Mouse (Mus musculus): ENCODE data around the gene Tbata. TPM values are rescaled to one million over a fixed set of nuclear protein-coding genes. Genes with fewer than 3 reads are reported as not detected.

Tbata gene
- total and polyA plus RNA-seq, 3 experiments = not detected

DNA sequence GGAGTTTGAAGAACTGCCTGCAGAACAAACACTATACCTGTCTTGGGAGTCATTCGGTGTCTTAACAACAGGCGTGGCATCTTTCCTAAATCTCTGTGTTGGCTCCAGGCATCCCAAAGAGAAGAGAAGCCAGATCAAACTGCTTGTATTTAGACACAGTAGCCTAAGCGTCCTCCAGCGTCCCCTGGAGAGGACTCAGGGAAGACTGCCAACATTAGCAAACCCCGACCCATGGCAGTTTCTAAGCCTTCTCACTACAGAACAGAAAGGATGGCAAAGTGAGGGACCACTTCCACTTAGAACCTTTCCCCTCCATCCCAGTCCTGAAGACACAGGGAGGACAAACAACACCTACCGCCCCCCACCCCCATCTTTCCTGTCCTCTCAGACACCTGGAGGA lies 8.2 kb downstream of the Tbata start:
- peaks cover 0 to 3% of the 10 kb centered on the region in 2 experiments; a peak in 1 of 4 replicates for H3K27me3 ChIP-seq (ENCODE audit: control insufficient read depth in 1 of 2, insufficient read depth in 2 of 2, low read length in 2 of 2)
- H3K79me2 ChIP-seq (ENCODE audit: control insufficient read depth, insufficient read depth, low read length, poor library complexity) = no peaks in the 10 kb centered on the region
- TF ChIP-seq GATA1 (IDR thresholded peaks at IDR 0.05; ENCODE audit: low read depth, low read length) (no peak), ETS1 (IDR thresholded peaks at IDR 0.05; ENCODE audit: low read depth, low read length) (no peak), GABPA (IDR thresholded peaks at IDR 0.05; ENCODE audit: low read depth, low read length) (no peak), UBTF (IDR thresholded peaks at IDR 0.05; ENCODE audit: borderline replicate concordance, insufficient read depth, low read depth, low read length) (no peak), NELFE (IDR thresholded peaks at IDR 0.05; ENCODE audit: low read depth, low read length) (no peak), MAZ (IDR thresholded peaks at IDR 0.05; ENCODE audit: low read depth, low read length) (no peak), MAFK (IDR thresholded peaks at IDR 0.05; ENCODE audit: borderline replicate concordance, low read depth, low read length) (no peak), USF1 (IDR thresholded peaks at IDR 0.05; ENCODE audit: low read depth, low read length) (no peak), MYC (IDR thresholded peaks at IDR 0.05; ENCODE audit: low read depth, low read length) (no peak), POLR2AphosphoS5 (IDR thresholded peaks at IDR 0.05; ENCODE audit: borderline replicate concordance, low read depth, low read length) (no peak), HCFC1 (IDR thresholded peaks at IDR 0.05; ENCODE audit: low read depth, low read length) (no peak), RCOR1 (IDR thresholded peaks at IDR 0.05; ENCODE audit: low read depth, low read length) (no peak), E2F4 (IDR thresholded peaks at IDR 0.05; ENCODE audit: borderline replicate concordance, low read depth, low read length) (no peak), CTCF (IDR thresholded peaks at IDR 0.05 in 2 of 3, conservative IDR thresholded peaks at IDR 0.05 in 1 of 3; ENCODE audit: control insufficient read depth in 1 of 3, insufficient read depth in 1 of 3, low read depth in 2 of 3, low read length in 3 of 3, poor library complexity in 1 of 3, severe bottlenecking in 1 of 3) (no peak)

DNA sequence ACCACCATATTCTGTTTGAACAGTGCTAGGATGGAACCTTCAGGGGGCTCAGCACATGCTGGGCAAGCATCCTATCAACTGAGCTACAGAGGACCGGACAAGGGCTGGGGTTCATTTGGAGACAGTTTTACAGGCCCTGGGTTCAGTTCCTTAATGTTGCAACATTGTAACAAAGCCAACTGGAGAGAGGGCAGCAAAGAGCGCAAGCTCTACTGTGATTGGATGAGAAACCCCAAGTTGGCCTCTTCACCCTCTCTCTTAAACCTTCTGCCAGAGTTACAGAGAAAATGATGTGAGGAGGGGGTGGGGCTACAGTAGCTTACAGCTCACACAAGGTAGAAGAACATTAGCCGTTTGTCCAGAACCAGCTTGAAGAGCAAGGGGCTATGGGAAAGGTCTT lies 15.2 kb downstream of the Tbata start:
- Histone ChIP-seq H3K36me3 (ENCODE audit: control insufficient read depth in 1 of 2, insufficient read depth in 2 of 2, low read length in 2 of 2) (no peaks in the 10 kb centered on the region), H3K4me1 (ENCODE audit: control insufficient read depth in 1 of 2, insufficient read depth in 2 of 2, low read length in 2 of 2) (no peaks in the 10 kb centered on the region), H3K9ac (ENCODE audit: control insufficient read depth, low read depth, low read length, poor library complexity, severe bottlenecking) (no peak overlapping the region), H3K79me2 (ENCODE audit: control insufficient read depth, insufficient read depth, low read length, poor library complexity) (no peaks in the 10 kb centered on the region), H3K4me3 (ENCODE audit: control insufficient read depth in 1 of 2, insufficient read depth in 1 of 2, low read depth in 2 of 2, low read length in 2 of 2) (no peak overlapping the region), H3K27ac (ENCODE audit: control insufficient read depth, low read depth, low read length) (no peak overlapping the region), H3K27me3 (ENCODE audit: control insufficient read depth in 1 of 2, insufficient read depth in 2 of 2, low read length in 2 of 2) (no peaks in the 10 kb centered on the region), H3K9me3 (replicated peaks; ENCODE audit: insufficient read depth, low read length) (no peaks in the 10 kb centered on the region)
- TF ChIP-seq MYC (IDR thresholded peaks at IDR 0.05; ENCODE audit: low read depth, low read length) (no peak), ZMIZ1 (IDR thresholded peaks at IDR 0.05; ENCODE audit: low read depth, low read length) (no peak), GABPA (IDR thresholded peaks at IDR 0.05; ENCODE audit: low read depth, low read length) (no peak)
- no peak for DNase-seq (ENCODE audit: low read depth, low spot score)

More for the DNA sequence above, 8.2 kb downstream of the Tbata start:
- no peak overlapping the region for H3K9ac ChIP-seq (ENCODE audit: control insufficient read depth, low read depth, low read length, poor library complexity, severe bottlenecking)
- no peak for DNase-seq (ENCODE audit: low read depth, low spot score)
- no peaks in the 10 kb centered on the region for H3K4me1 ChIP-seq (ENCODE audit: control insufficient read depth in 1 of 2, insufficient read depth in 2 of 2, low read length in 2 of 2)
- H3K4me3 ChIP-seq (ENCODE audit: control insufficient read depth in 1 of 2, insufficient read depth in 1 of 2, low read depth in 2 of 2, low read length in 2 of 2) = no peak overlapping the region
- H3K36me3 ChIP-seq (ENCODE audit: control insufficient read depth in 1 of 2, insufficient read depth in 2 of 2, low read length in 2 of 2) = no peaks in the 10 kb centered on the region
- H3K27ac ChIP-seq (ENCODE audit: control insufficient read depth, low read depth, low read length) = no peak overlapping the region
- no peaks in the 10 kb centered on the region for H3K9me3 ChIP-seq (replicated peaks; ENCODE audit: insufficient read depth, low read length)

DNA sequence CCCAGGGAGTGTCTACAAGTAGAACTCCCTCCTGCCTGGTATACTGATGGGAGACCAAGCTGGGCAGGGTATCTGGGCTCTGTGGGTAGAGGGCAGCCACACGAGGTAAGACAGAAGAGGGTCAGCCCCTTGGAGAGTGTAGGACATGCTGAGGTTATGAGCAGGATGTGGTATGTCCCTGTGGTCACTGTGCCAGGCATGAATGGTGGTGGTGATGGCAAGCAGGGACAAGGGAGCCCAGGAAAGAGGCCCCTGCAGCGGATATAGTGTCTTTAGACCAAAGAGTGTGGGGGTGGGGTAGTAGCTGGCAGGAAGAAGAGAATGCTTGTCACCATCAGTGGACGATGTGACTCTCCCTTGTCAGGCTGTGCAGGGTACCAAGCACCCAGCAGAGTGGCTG lies 16.3 kb downstream of the Tbata start:
- Histone ChIP-seq H3K27me3 (ENCODE audit: control insufficient read depth in 1 of 2, insufficient read depth in 2 of 2, low read length in 2 of 2) (no peaks in the 10 kb centered on the region), H3K4me1 (ENCODE audit: control insufficient read depth in 1 of 2, insufficient read depth in 2 of 2, low read length in 2 of 2) (no peaks in the 10 kb centered on the region), H3K9ac (ENCODE audit: control insufficient read depth, low read depth, low read length, poor library complexity, severe bottlenecking) (no peak overlapping the region), H3K36me3 (ENCODE audit: control insufficient read depth in 1 of 2, insufficient read depth in 2 of 2, low read length in 2 of 2) (no peaks in the 10 kb centered on the region), H3K27ac (ENCODE audit: control insufficient read depth, low read depth, low read length) (no peak overlapping the region), H3K9me3 (replicated peaks; ENCODE audit: insufficient read depth, low read length) (no peaks in the 10 kb centered on the region), H3K4me3 (ENCODE audit: control insufficient read depth in 1 of 2, insufficient read depth in 1 of 2, low read depth in 2 of 2, low read length in 2 of 2) (no peak overlapping the region), H3K79me2 (ENCODE audit: control insufficient read depth, insufficient read depth, low read length, poor library complexity) (no peaks in the 10 kb centered on the region)
- no peak for TF ChIP-seq GABPA (IDR thresholded peaks at IDR 0.05; ENCODE audit: low read depth, low read length)
- TF ChIP-seq TAL1 (IDR thresholded peaks at IDR 0.05; ENCODE audit: low read length) = no peak
- TF ChIP-seq ETS1 (IDR thresholded peaks at IDR 0.05; ENCODE audit: low read depth, low read length) = no peak
- no peak for TF ChIP-seq MYC (IDR thresholded peaks at IDR 0.05; ENCODE audit: low read depth, low read length)
- no peak for DNase-seq (ENCODE audit: low read depth, low spot score)
